Mouse (Mus musculus) heart, embryonic 13.5 days (tissue): ENCODE measurements around the gene Akt3. TPM values are rescaled to one million over a fixed set of nuclear protein-coding genes. Genes with fewer than 3 reads are reported as not detected.
A peak's percentile ranks its signal among the peaks of the same experiment; 100 is the strongest.

Experiments used
- ATAC-seq: fragments of 200-750 bp; cut with Nextera tagmentation; 2 replicates; pipeline ENCODE4 v1.8.0; 2017; ENCODE audit warnings: moderate TSS enrichment; ENCODE audit not compliant: insufficient number of reproducible peaks, low FRiP score, low TSS enrichment; ENCODE audit errors: extremely low read depth
- H3K27ac ChIP-seq: fragments of 300-500 bp; sonication (generic); replicated peaks from 2 replicates; pipeline ENCODE4 v1.5.1; 2015; ENCODE audit warnings: moderate library complexity, mild to moderate bottlenecking, inconsistent platforms
- H3K27me3 ChIP-seq: fragments of 300-500 bp; sonication (generic); replicated peaks from 2 replicates; pipeline ENCODE4 v1.6.1; 2015; ENCODE audit warnings: mild to moderate bottlenecking, inconsistent platforms
- H3K36me3 ChIP-seq: fragments of 300-500 bp; sonication (generic); 2 replicates; pipeline ENCODE4 v1.6.1; 2015; ENCODE audit warnings: mild to moderate bottlenecking, inconsistent platforms
- H3K4me1 ChIP-seq: fragments of 300-500 bp; sonication (generic); 2 replicates; pipeline ENCODE4 v1.6.1; 2015; ENCODE audit warnings: inconsistent platforms
- H3K4me2 ChIP-seq: fragments of 300-500 bp; sonication (generic); 2 replicates; pipeline ENCODE4 v1.6.1; 2015; ENCODE audit warnings: inconsistent platforms, mild to moderate bottlenecking, moderate library complexity
- H3K4me3 ChIP-seq: fragments of 300-500 bp; sonication (generic); 2 replicates; pipeline ENCODE4 v1.5.1; 2015; ENCODE audit warnings: moderate library complexity, mild to moderate bottlenecking, inconsistent platforms
- H3K9ac ChIP-seq: fragments of 300-500 bp; sonication (generic); 2 replicates; pipeline ENCODE4 v1.6.1; 2015; ENCODE audit warnings: inconsistent platforms, mild to moderate bottlenecking, moderate library complexity
- H3K9me3 ChIP-seq: fragments of 300-500 bp; sonication (generic); 2 replicates; pipeline ENCODE4 v1.6.1; 2016; ENCODE audit warnings: inconsistent platforms
- WGBS: fragments of 180-500 bp; shearing (Covaris S2); methylation state at CpG from one replicate; pipeline ENCODE4 v1.1.7; 2015; ENCODE audit warnings: mixed read lengths; 5-methylcytosine and 5-hydroxymethylcytosine counted together
- polyA plus RNA-seq: library from polyadenylated mRNA; unstranded; fragments of >200 nt; fragmentation: Nextera tagmentation; extraction: Ambion mirVana; gene quantifications from 2 replicates; pipeline ENCODE4 v1.2.1, GENCODE M21; 2015

Akt3 gene
- polyA plus RNA-seq, 1 experiment from 2014 or later: 3.8 TPM

DNA sequence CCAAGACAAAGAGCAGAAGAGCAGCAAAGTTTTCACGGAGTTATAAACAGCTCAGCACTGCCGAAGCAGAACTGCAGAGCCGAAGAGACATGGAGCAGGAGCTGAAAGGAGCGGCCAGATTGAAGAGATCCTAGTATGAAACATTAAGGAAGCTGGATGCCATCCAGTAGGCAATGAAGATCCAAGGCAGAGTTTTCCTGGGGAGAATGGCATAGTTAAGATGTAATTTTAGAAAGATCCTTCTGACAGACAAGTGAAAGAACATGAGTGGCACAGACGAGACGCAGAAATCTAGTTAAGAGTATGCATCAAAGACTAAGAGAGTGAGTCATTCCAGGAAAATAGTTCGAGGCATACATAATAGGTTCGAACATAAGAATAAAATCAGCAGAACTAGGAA lies 131.3 kb downstream of the Akt3 start:
- Histone ChIP-seq H3K9ac (peak overlapping the region; percentile 44; the same call in 1 of the 2 replicates), H3K9me3 (no peaks in the 10 kb centered on the region), H3K27ac (peak overlapping the region; percentile 63; the same call in 1 of the 2 replicates), H3K36me3 (0 out of 2 replicates have a peak, but pooled peaks cover 2% of the 10 kb centered on the region), H3K4me2 (peak overlapping the region; percentile 53), H3K4me3 (peak overlapping the region; percentile 17), H3K4me1 (peaks cover 7% of the 10 kb centered on the region; the same call in 1 of the 2 replicates), H3K27me3 (no peaks in the 10 kb centered on the region)
- 42% methylated on average over 8 of the region's 8 CpGs for WGBS
- no peak for ATAC-seq

DNA sequence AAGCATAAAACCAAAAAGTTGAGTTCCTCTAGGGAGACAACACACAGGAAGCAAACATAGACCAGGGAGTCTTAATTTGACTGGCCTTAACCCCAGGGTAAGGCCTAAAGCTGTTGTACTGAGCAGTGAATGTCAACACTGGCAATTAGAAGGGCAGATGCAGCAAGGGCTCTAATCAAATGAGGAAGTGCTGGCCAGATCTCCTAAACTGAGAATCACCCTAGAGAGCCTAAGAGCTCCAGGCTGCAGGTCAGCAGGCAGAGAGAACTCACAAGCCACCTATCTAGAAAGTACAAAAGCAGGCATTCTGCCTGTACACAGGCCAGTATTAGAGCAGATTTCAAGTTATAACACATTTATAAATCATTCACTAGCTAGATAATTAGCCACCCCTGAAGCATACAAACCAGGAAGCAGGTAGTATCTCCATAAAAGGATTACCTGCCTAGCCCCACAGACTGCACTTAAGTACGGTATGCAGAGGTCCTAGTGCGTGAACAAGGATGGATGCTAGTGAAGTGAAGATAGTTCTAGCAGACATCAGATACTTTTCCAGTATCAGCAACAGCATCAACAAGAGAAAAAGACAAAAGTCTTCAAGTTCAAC lies 147.2 kb downstream of the Akt3 start:
- Histone ChIP-seq H3K27me3 (no peaks in the 10 kb centered on the region), H3K9me3 (no peaks in the 10 kb centered on the region), H3K36me3 (no peaks in the 10 kb centered on the region), H3K4me1 (peaks cover 8% of the 10 kb centered on the region; the same call in 1 of the 2 replicates), H3K27ac (no peak overlapping the region), H3K9ac (no peak overlapping the region), H3K4me2 (no peak overlapping the region), H3K4me3 (no peak overlapping the region)
- 74% methylated on average over 2 of the region's 2 CpGs for WGBS
- no peak for ATAC-seq

DNA sequence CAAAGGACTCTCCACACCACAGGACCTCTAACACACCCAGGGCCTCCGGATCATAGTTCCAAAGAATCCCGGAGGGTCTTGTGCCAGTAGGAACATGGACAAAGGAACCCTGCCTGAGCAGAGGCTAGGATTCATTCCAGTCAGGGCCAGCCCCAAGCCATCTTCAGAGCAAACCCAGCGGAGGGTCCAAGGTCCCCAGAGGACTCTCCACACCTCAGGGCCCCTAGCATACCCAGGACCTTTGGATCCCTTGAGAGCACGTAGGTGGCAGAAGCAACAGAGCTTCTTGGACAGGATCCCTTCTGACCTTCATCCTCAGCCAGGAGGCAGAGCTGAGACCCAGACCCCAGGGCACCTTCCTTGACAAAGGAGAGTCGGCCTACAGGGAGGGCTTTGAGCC lies 167.5 kb downstream of the Akt3 start:
- H3K4me2 ChIP-seq: no peak overlapping the region
- H3K9me3 ChIP-seq: no peaks in the 10 kb centered on the region
- no peak for ATAC-seq
- no peak overlapping the region for H3K9ac ChIP-seq
- H3K36me3 ChIP-seq: no peaks in the 10 kb centered on the region
- no peaks in the 10 kb centered on the region for H3K27me3 ChIP-seq
- no peak overlapping the region for H3K4me3 ChIP-seq
- H3K27ac ChIP-seq: no peak overlapping the region
- 89% methylated on average over 5 of the region's 5 CpGs for WGBS
- peaks cover 4% of the 10 kb centered on the region; the same call in 1 of the 2 replicates for H3K4me1 ChIP-seq

DNA sequence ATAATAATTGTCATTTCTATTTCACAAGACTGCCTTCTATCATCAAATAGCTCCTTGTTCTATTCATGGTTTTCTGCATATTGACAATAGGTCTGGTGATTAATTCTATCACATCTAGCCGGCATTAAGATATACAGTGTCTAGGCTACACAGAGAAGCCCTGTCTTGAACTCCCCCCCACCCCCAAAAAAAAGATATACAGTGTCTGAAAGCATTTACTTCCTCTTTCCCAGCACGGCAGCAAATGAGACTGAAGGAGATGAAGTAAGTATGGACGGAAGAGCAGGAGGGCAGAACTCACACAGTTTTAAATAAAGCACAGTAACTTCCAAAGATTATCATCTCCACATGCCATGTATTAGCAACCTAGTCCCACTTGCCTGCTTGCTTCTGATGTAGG lies 168.5 kb downstream of the Akt3 start:
- WGBS: 40% methylated on average over 3 of the region's 3 CpGs
- Histone ChIP-seq H3K9ac (no peak overlapping the region), H3K9me3 (peaks cover 5% of the 10 kb centered on the region; the same call in 1 of the 2 replicates), H3K27ac (no peak overlapping the region), H3K4me2 (no peak overlapping the region), H3K4me3 (no peak overlapping the region), H3K4me1 (peaks cover 4% of the 10 kb centered on the region; the same call in 1 of the 2 replicates), H3K36me3 (no peaks in the 10 kb centered on the region), H3K27me3 (no peaks in the 10 kb centered on the region)
- no peak for ATAC-seq

DNA sequence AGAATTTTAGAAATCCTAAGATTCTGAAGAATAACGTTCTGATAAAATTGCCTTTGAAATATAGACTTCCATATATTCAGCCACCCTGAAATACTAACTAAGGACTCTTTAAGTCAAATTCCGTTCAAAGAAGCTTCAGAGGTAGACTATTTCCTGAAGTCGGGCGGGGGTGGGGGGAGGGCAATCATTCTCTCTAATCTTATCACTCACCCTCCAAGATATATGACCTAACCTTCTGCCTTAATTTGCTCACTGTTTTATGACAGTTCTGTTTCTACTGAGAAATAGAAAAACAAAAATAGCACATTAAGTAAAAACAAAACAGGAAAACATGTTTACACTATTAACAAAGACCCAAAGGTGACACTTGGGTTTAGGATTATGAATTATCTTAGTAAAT lies 169.0 kb downstream of the Akt3 start:
- Histone ChIP-seq H3K4me3 (no peak overlapping the region), H3K27me3 (no peaks in the 10 kb centered on the region), H3K27ac (no peak overlapping the region), H3K4me2 (no peak overlapping the region), H3K9me3 (peaks cover 5% of the 10 kb centered on the region; the same call in 1 of the 2 replicates), H3K4me1 (peaks cover 4% of the 10 kb centered on the region; the same call in 1 of the 2 replicates), H3K9ac (no peak overlapping the region), H3K36me3 (no peaks in the 10 kb centered on the region)
- 63% methylated on average over 4 of the region's 4 CpGs for WGBS
- ATAC-seq: no peak

DNA sequence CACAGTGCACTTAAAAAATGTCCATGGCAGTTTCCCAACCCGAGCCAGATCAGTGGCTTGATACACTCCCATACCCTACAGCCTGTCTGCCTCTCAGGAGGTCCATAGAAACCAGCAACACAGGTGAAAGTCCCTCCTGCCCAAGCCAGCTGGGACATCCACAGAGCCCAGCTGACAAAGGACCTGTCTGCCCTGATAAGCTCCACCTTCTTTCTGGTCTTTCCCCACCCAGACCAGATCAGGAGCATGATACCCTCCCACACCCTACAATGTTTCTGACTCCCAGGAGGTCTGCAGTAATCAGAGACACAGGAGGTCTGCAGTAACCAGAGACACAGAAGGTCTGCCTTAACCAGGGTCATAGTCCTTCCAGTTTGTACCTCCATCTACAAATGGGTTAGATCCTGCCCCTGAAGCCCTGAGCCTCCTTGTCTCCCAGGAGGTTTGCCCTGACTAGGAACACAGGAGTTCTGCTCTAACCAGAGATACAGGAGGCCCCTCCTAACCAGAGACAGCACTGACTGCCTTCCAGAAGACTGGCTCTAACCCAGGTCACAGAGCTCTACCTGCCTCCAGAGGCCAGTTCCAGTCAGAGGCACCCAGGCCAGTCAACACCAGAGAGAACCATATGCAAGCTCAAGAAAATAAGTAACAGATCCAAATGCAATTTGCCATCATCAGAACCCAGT lies 175.9 kb downstream of the Akt3 start:
- WGBS: 69% methylated on average over 1 of the region's 1 CpGs

DNA sequence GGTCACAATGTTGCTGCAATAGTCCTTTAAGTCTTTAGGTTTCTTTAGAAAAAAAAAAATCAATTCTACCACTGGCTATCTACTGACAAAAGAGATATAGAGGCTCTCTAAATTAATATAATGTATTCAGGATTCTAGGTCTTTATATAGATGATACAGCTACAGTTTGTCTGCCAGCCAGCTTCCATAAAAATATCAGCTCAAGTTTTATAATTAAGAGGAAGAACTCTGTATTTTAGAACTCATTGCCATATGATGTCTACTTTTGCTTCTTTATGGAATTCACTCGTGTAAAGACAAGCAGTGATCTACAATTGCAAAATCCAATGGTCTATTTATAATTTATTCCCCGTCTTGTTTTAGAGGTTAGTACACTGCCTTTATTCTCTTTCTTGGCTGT lies 188.8 kb downstream of the Akt3 start:
- H3K27ac ChIP-seq: no peak overlapping the region
- H3K9ac ChIP-seq: no peak overlapping the region
- H3K36me3 ChIP-seq: peaks cover 9% of the 10 kb centered on the region
- 69% methylated on average over 2 of the region's 2 CpGs for WGBS
- no peak overlapping the region for H3K4me2 ChIP-seq
- no peaks in the 10 kb centered on the region for H3K4me1 ChIP-seq
- H3K9me3 ChIP-seq: no peaks in the 10 kb centered on the region
- H3K4me3 ChIP-seq: no peak overlapping the region
- ATAC-seq: no peak
- H3K27me3 ChIP-seq: no peaks in the 10 kb centered on the region

More for the DNA sequence above, 175.9 kb downstream of the Akt3 start:
- Histone ChIP-seq H3K4me1 (no peaks in the 10 kb centered on the region), H3K9ac (no peak overlapping the region), H3K4me3 (no peak overlapping the region), H3K4me2 (no peak overlapping the region), H3K9me3 (peaks cover 5% of the 10 kb centered on the region; the same call in 1 of the 2 replicates), H3K27ac (no peak overlapping the region), H3K27me3 (no peaks in the 10 kb centered on the region), H3K36me3 (no peaks in the 10 kb centered on the region)
- no peak for ATAC-seq

DNA sequence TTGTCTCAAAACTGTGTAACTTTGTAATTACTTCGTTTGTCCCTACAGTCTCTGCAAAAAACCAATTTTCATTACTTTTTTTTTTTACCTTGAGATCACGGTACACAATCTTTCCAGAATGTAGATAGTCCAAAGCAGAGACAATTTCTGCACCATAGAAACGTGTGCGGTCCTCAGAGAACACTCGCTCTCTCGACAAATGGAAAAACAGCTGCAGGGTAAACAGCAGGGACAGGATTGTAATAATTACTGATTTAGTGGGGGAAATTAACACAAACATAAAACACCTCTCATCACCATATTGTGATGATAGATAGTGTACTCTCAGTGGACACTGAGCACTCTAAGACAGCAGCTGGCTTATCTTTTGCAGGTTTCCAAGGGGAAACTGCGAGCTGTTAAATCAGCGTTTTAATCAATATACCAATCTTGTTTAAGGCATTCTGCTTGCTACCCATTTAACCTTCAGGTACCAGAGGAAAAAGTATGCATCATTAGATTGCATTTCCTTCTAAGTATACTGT lies 190.8 kb downstream of the Akt3 start:
- Histone ChIP-seq H3K9me3 (no peaks in the 10 kb centered on the region), H3K4me2 (no peak overlapping the region), H3K36me3 (peaks cover 14% of the 10 kb centered on the region), H3K4me3 (no peak overlapping the region), H3K4me1 (no peaks in the 10 kb centered on the region), H3K27ac (no peak overlapping the region), H3K27me3 (no peaks in the 10 kb centered on the region), H3K9ac (no peak overlapping the region)
- 76% methylated on average over 8 of the region's 8 CpGs for WGBS
- ATAC-seq: no peak

DNA sequence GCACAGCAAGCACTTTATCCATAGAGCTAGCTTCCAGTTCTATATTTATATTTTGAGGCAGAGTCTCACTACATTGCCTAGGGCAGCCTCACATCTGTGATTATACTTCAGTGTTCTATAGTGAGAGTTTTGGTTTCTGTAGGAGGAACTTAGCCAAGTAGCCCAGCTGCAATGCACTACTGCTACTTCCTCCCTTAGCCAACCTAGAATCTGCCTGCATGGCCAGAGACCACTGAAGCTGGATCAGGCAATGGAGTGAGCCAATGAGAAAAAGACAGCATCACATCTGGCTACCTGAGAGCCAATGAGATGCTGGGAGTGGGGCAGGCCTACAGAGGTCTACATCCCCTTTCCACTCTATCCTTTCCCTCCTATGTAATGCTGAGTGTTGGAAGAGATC lies 192.3 kb downstream of the Akt3 start:
- H3K4me2 ChIP-seq: no peak overlapping the region
- no peak overlapping the region for H3K4me3 ChIP-seq
- no peaks in the 10 kb centered on the region for H3K9me3 ChIP-seq
- ATAC-seq: no peak
- H3K27ac ChIP-seq: no peak overlapping the region
- H3K9ac ChIP-seq: no peak overlapping the region
- peaks cover 19% of the 10 kb centered on the region for H3K36me3 ChIP-seq
- H3K27me3 ChIP-seq: no peaks in the 10 kb centered on the region
- no peaks in the 10 kb centered on the region for H3K4me1 ChIP-seq

DNA sequence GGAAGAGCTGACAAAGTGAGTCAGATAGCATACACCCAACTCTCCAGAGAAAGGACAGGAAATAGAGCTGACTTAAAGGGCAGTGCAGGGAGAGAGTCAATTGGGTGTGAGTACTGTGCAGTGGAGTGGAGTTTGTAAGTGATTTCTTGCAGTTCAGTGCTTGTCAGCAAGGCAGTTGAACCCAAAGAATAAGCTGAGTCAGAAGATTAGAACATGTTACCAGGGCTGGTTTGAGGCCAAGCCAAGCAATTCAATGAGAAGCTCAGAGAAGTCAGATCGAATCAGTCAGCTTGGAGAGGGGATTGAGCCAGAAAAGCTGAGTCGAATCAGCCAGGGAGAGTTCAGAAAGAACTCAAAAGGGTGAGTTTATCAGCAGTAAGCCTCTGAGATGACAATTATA lies 196.2 kb downstream of the Akt3 start:
- Histone ChIP-seq H3K9me3 (no peaks in the 10 kb centered on the region), H3K9ac (no peak overlapping the region), H3K27ac (no peak overlapping the region; the same call in 1 of the 2 replicates), H3K4me1 (peaks cover 8% of the 10 kb centered on the region; the same call in 1 of the 2 replicates), H3K4me2 (no peak overlapping the region), H3K4me3 (no peak overlapping the region), H3K36me3 (peaks cover 19% of the 10 kb centered on the region), H3K27me3 (no peaks in the 10 kb centered on the region)
- ATAC-seq: no peak
- WGBS: 73% methylated on average over 2 of the region's 2 CpGs

DNA sequence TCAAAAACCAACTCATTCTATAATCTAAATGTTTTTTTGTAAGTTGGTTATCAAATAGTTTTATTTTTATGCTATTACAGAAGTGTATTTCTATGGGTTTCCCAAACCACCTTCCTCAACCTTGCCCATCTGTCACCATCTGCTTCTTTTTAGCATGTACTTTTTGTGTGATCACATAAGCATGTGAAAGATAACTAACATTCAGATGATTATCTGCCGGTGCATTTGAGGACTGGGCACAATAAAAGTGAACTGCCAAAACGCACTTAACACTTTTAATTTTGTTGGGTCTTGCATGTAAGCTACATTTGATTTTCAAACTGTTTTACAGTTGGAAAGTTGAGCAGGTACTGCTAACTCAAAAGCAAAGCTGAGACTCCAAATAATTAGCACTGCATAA lies 203.1 kb downstream of the Akt3 start:
- Histone ChIP-seq H3K4me1 (peaks cover 8% of the 10 kb centered on the region; the same call in 1 of the 2 replicates), H3K27me3 (no peaks in the 10 kb centered on the region), H3K9me3 (no peaks in the 10 kb centered on the region), H3K36me3 (no peaks in the 10 kb centered on the region), H3K4me2 (no peak overlapping the region), H3K27ac (no peak overlapping the region), H3K9ac (no peak overlapping the region), H3K4me3 (no peak overlapping the region)
- 79% methylated on average over 2 of the region's 2 CpGs for WGBS
- ATAC-seq: no peak
